Mouse (Mus musculus): ENCODE measurements around the gene Rarb.
"Not testable (repeated sequence)": the region's sequence is repeated elsewhere in the genome, so short reads cannot be mapped to it uniquely, and the experiment has no call there.

Rarb gene

DNA sequence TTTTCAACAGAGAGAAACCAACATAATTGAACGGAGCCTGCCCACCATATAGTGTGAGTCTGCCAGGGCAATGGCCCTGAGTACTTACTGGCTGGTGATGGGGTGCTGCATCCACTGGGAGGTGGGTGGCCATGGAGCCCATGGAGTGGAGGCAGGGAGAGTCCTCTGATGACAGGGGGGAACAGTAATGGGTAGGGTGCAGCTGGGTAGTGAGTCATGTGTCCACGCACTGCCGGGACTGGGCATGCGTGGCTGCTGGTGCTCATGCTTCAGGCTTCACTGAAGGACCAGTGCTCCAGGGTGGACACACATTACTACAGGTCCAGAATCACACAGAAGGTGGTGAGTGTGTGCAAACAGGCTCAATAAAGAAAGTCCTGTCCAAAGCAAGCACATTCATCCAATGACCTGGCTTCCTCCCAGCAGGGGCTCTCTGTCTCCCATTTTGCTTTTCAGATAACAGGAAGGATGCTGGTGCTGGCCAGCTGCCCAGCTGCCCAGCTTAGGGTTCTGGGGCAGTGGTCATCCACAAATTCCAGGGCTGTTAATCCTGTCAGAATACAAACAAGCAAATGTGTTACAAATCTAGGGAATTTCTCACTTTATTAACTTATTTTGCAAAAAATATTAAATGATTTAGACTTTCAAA lies at the start of gene Rarb:
Gene Rarb (minus strand): TSS at position 555 of the 649 bp plus-strand sequence.
- DNase-seq (ENCODE audit: inconsistent ontology term) = peak; percentile 68

DNA sequence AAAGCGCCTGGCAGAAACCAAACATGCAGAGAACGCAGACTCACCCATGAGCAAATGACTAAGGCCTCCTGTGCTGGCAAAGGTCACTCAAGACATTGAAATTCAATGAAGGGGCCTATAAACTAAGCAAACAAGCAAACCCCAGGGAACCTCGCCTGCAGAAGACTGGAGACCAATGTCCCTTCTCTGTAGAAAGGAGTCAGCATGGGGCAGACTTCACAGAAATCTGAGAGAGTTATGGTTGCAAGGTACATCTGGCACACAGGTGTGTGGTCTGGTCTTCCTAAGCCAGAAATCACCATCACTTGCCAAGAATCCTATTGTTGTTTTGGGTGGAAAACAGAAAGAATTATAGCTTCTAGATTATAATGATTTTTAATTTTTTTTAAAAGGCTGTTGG lies 23.1 kb upstream of the Rarb start:
- DNase-seq (ENCODE audit: inconsistent ontology term) = no peak

GRCm38 (mm10) chr14:16841597-16841989 lies 22.6 kb upstream of the Rarb start:
- DNase-seq (ENCODE audit: inconsistent ontology term) = no peak

GRCm38 (mm10) chr14:16840951-16841596 lies 22.1 kb upstream of the Rarb start:
- DNase-seq (ENCODE audit: inconsistent ontology term) = peak; percentile 65

DNA sequence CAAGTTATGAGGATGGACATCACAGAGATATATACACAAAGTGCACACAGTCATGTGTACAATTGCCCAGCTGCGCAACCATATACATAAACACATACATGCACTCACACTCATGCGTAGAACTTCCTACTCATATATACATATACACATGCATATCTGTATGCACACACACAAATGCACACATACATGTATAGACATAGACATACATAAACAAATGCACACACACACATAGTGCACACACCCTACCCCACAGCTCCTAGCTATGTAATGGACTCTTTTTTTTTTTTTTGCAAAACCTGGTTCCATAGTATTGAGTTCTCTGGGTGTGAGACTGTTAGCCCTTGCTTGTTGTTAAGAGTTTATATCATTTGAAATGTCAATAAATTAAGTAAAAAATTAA lies 21.2 kb upstream of the Rarb start:
- DNase-seq (ENCODE audit: inconsistent ontology term) = no peak

- no peak for DNase-seq (ENCODE audit: inconsistent ontology term)
These were observed 3.7 kb downstream of the Rarb start for GRCm38 (mm10) chr14:16815096-16815741.

- DNase-seq (ENCODE audit: inconsistent ontology term) = no peak
These were observed 12.8 kb downstream of the Rarb start for GRCm38 (mm10) chr14:16806155-16806554.

DNA sequence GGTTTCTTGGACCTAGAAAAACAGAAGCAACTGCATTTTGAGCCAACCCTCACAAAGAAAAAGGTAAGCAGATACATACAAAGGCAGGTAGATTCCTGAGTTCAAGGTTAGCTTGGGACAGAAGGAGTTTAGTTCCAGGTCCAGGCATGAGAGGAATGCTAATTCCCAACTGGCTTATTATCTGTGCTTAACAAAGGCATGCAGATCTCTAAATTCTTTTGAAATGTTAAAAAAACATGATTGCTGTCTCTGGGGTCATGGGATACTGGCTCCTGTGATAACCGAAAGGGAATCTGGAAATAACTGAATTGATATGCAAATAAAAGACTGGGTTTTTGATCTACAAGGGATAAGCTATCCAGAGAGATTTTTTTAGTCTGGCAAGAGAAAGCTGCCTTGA lies 28.8 kb downstream of the Rarb start:
- no peak for DNase-seq (ENCODE audit: inconsistent ontology term)

DNA sequence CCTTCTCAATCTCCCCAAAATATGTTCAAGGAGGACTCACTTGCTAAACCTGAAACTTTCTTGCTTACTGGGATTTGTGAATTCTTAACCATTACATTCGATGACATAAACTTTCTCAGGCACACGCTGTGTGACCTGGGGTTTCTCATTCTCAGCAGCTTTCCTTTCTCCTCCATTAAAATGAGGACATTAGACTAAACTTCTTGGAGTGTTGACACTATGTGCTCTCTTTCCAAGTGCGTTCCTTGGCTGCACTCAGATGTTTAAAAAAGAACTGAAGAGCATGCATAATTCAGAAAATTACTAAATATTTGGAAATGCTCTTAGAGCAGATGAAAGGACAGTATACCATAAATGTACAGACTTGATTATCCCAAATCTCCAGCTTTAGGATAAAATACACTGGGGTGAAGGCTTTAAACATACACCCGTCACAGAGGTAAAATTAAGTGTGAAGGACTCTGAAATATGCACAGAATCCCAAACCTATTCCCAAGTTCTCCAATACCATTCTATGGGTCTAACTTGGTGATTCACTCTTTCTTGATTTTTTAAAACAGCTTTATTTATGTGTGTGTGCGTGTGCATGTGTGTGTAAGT lies 36.9 kb downstream of the Rarb start:
- DNase-seq (ENCODE audit: inconsistent ontology term) = no peak

DNA sequence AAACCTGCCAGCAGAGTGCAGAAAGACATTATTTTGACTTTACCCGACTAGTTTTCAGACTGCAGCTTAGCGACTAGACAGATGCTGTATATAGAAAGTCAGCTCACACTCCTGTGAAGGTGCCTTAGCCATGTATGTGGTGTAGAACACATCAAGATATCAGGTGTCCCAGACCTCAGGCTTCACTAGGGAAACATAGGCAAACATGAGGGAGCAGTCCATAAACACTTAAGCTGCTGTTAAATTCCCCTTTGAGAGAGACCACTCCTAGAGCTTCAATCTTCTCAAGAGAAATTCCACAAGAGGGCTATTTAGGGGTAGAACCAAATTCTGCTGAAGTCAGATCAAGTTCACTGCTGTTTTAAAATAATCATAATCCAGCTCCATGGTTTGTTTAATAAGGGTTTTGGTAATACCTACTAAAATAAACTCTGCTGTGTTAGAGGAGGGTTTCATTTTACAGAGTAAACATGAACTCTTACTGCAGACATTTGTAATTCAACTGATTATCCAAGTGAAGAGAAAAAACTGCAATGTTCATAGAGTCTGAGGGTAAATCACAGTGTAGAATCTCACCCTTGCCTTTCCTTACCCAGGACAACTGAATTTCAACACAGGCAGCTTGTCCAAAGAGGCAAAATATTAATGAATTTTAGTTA lies 42.1 kb downstream of the Rarb start:
- DNase-seq (ENCODE audit: inconsistent ontology term) = no peak

DNA sequence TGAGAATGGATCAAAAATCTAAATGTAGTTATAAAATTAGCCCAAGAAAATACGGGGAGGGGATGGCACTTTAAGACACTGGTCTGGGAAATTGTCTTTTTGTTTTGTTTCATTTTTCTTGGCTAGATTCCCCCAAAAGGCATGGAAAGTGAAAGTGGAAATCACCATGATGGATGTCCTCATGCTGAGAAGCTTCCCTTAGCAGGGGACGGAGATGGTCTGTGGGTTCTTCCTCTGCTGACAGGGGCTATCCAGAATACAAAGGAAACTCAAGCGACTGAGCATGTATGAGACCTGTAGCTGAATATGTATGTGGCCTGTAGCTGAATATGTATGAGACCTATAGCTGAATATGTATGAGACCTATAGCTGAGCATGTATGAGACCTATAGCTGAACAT lies 46.0 kb downstream of the Rarb start:
- no peak for DNase-seq (ENCODE audit: inconsistent ontology term)

DNA sequence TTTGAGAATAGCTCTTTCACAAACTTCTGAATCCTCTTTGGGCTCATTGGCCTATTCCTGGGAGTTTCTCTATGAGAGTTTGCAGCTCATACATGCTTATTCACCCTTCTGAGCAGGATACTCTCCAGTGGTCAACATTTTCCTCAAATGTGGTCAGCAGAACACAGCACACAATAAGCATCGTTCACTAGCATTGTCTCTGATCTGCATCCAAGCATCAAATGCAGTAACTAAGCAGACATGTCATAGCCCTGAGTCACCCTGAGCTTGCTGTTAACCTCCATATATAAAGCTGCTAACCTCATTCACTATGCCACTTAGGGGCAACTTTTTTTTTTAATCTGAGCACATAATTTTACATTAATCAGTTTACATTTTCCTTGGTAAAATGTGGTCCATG lies 53.1 kb downstream of the Rarb start:
- DNase-seq (ENCODE audit: inconsistent ontology term) = peak; percentile 90

DNA sequence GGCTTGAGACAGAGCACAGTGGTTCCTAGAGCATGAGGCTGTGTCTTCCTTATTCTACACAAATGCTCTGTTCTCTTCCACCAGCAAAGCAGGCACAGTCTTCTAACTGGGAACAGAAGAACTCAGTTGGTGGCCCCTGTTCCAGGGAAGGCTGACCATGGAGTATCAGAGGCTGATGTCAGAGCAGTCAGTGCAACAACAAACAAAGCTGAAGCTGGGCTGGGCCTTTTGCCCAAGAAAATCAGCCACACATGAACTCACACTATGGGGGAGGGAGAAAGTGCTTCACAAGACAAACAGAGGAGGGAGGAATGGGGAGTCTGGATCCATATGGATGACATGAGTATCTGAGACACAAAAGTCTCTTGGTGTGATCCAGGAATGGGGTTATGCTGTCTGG lies 56.2 kb downstream of the Rarb start:
- peak; percentile 75 for DNase-seq (ENCODE audit: inconsistent ontology term)

DNA sequence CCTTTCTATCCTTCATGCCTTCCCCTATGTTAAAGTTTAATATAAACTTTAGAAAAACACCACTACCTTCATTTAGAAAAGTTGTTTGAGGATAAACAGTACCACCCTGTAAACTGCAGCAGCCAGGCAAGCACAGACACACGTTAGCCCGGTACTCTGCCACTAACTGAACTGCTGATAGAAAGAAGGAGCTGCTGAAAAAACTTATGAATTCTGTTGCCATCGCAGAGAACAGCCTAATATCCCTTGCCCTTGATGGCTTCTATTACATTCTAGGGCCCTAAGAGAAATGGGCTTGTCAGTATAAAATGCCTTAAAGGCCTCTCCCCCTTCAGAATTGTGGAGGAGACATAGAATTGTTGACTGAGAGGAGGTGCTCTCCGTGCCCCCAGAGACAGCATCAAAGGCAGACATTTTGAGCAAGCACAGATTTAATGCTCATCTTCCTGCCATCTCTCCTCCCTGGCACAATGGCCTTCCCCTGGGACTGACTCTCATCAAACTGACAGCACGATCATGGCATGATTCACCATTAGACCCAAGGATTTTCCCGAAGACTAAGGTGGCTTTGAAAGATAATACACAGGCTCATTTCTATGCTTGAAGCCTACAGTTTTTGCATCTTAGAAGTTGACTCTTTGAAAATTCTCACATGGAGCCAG lies 60.1 kb downstream of the Rarb start:
- DNase-seq (ENCODE audit: inconsistent ontology term) = no peak

DNA sequence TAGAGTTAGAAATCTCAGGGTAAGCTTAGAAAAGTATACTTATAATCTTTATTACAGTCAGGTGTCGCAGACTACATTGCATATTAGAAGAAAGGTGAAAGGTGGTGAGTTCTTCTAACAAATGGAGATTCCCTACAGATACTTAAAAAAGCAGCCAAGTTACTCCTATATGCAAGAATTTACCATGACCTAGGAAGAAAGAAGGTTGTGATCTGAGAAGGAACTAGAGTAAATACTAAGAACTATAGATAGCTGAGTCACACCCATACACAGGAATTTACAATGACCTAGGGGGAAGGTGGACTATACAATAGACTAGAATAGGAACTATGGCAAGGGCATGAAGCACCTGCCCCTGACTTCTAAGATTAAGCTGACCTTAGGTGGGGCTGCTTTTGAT lies 63.4 kb downstream of the Rarb start:
- not testable (repeated sequence) for DNase-seq (ENCODE audit: inconsistent ontology term)

DNA sequence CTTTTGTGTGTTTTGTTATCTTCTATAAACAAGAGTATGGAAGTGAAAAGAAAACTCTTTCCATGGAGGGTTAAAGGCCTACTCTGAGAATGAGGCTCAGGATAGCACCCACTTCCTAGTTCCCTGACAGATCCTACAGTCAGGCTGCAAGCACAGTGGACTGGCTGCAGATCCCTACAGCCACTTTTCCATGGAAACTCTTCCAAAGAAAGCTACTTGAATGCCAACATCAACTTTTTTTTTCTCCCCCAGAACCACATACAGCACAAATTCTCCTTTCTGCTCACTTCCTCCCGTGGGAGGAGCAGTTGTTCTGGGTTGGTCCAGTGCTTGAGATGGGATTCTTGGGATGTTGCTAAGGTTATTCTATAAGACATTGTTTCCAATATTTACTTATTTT lies 66.3 kb downstream of the Rarb start:
- no peak for DNase-seq (ENCODE audit: inconsistent ontology term)

DNA sequence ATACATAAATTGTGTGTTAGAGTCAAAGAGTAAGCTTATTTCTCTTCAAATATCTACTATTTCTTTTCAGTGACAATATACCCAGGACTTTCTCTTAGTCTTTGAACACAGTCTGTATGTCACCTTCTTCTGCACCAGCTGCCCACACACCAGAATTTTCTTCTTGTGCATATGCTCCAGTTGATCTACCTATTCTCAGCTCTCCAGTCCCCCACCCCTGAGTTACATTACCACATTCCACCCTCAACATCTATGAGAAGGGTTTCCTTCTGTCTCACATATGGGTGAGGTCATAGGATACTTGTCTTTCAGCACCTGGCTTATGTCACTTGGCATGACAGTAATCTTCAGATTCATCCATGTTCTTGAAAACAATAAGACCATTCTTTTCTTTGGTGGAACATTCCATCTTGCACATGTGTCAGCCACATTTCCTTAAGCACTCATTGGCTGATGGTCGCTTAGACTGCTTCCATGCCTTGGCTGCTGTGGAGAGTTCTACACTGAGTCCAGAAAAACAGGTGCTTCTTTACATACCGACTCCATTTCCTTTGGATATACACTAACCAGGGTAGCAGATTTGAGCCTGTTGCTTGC lies 71.9 kb downstream of the Rarb start:
- DNase-seq (ENCODE audit: inconsistent ontology term) = no peak

DNA sequence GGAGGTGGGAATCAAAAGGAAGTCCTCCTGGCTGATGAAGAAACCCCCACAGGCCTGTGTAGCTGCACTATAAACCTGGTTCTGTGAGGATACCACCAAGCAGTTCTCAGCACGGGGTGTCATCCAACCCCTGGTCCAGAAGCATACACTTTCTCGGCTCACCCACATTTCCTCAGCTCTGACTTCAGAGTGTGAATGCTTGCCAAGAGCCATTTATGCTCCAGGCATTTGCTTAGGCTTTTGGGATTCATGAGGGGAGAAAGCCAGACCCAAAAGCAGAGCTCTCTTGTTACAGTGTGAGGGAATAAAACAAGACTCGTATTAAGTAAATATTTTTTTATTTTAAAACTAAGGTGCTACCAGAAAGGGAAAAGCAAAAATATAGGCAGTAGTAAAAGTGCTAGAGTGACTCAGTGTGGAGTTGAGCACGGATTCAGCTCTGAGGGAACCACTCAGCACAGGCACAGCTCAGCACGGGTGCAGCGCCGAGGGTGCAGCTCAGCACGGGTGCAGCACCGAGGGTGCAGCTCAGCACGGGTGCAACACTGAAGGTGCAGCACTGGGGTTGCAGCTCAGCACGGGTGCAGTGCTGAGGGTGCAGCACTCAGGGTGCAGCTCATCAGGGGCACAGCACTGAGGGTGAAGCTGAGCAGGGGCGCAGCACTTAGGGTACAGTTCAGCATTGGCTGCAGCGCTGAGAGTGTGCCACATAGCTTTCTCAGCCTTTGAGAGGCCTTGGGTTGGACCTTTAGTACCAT lies 77.8 kb downstream of the Rarb start:
- no peak for DNase-seq (ENCODE audit: inconsistent ontology term)

DNA sequence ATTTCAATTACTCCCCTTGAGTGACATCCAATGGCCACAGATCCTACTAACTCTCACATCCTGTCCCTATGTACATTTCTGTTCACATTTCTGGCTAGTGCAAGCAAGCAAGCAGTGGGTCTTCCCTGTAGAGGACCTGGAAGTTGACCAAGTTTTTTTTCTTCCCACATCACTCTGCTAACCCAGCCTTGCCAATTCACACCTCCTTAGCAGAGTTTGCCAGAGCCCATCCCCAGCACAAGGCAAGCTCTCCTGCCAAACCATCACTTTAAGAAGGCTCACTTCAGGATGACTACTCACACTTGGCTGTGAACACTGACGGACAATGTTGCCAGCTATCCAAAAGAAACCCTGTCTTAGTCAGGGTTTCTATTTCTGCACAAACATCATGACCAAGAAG lies 80.4 kb downstream of the Rarb start:
- DNase-seq (ENCODE audit: inconsistent ontology term) = no peak

DNA sequence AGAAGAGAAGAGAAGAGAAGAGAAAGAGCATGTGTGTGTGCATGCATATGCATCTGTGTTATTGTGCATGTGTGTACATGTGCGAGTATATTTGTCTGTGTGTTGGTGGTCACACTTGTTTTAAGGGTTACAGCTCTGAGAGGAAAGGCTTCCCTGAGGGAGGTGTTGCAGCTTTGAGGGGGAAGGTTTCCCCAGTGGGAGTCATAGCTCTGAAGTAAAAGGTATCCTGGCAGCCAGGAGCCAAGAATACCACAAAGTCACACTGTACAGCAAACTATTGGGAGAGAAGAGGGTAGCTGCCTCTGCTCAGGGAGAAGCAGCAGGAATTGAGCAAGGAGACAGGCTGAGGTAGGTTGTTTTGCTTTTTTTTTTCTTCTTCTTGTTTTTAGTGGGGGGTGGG lies 81.2 kb downstream of the Rarb start:
- no peak for DNase-seq (ENCODE audit: inconsistent ontology term)

All from Muller cell, postnatal 12 days (primary cell).